8 mouse cellular contexts compared by ENCODE assay signal in genomic region chr10:60350805-60351167, GRCm38 (mm10). TPM values are rescaled to one million over a fixed set of nuclear protein-coding genes. Genes with fewer than 3 reads are reported as not detected.
DNase-seq lines count a peak whose midpoint lies in the region; ATAC-seq and TF ChIP-seq lines count a peak whose summit lies in the region.

No protein-coding gene starts in this region.

- no peaks in the 10 kb centered on the region for H3K9me3 ChIP-seq in ES-Bruce4 (replicated peaks; ENCODE audit: control insufficient read depth, insufficient read depth, low read length, poor library complexity, severe bottlenecking)
- H3K9me3 ChIP-seq in erythroblast, embryonic 14.5 days (ENCODE audit: control insufficient read depth, low read length), result no peaks in the 10 kb centered on the region
- no peaks in the 10 kb centered on the region for H3K9me3 ChIP-seq in heart, embryonic 16.5 days (replicated peaks; ENCODE audit: control insufficient read depth, low read length)

- no peak overlapping the region for H3K9ac ChIP-seq in ES-Bruce4 (ENCODE audit: low read depth, poor library complexity, severe bottlenecking)
- H3K9ac ChIP-seq in heart, embryonic 16.5 days (ENCODE audit: low read length), result no peak overlapping the region

- TF ChIP-seq POLR2A in ES-Bruce4 (IDR thresholded peaks at IDR 0.05; ENCODE audit: insufficient read depth, low read length), result no peak

- no peak for TF ChIP-seq CTCF in ES-Bruce4 (IDR thresholded peaks at IDR 0.05; ENCODE audit: low read depth, low read length)

- H3K27ac ChIP-seq in ES-Bruce4 (ENCODE audit: insufficient read depth, low read length), result peak overlapping the region; percentile 28; the same call in 1 of the 2 replicates
- peak overlapping the region; percentile 80 for H3K27ac ChIP-seq in heart, embryonic 16.5 days (ENCODE audit: low read length)

- peak; percentile 98 for DNase-seq in adrenal gland, postnatal 10 days
- DNase-seq in kidney, postnatal 4 days, result peak; percentile 96 to 98
- DNase-seq in lung, postnatal 14 days, result peak; percentile 96
- peak; percentile 61 for DNase-seq in right cerebral cortex, postnatal 25 days
- peak; percentile 95 to 97 for DNase-seq in urinary bladder, postnatal 36 days (ENCODE audit: low spot score in 2 of 2)

- no peaks in the 10 kb centered on the region for H3K36me3 ChIP-seq in ES-Bruce4 (ENCODE audit: control insufficient read depth, insufficient read depth, low read length, poor library complexity, severe bottlenecking)
- H3K36me3 ChIP-seq in erythroblast, embryonic 14.5 days (ENCODE audit: control insufficient read depth), result peaks cover 20% of the 10 kb centered on the region
- H3K36me3 ChIP-seq in heart, embryonic 16.5 days (ENCODE audit: control insufficient read depth, insufficient read depth), result no peaks in the 10 kb centered on the region

- H3K4me1 ChIP-seq in ES-Bruce4 (ENCODE audit: control insufficient read depth, insufficient read depth, low read length), result peaks cover 12% of the 10 kb centered on the region
- H3K4me1 ChIP-seq in erythroblast, embryonic 14.5 days (ENCODE audit: control insufficient read depth), result peaks cover 67% of the 10 kb centered on the region
- peaks cover 28% of the 10 kb centered on the region for H3K4me1 ChIP-seq in heart, embryonic 16.5 days (ENCODE audit: control insufficient read depth, insufficient read depth, low read length)

- H3K27me3 ChIP-seq in ES-Bruce4 (ENCODE audit: control insufficient read depth, insufficient read depth, low read length, poor library complexity, severe bottlenecking), result no peaks in the 10 kb centered on the region
- peaks cover 6% of the 10 kb centered on the region for H3K27me3 ChIP-seq in erythroblast, embryonic 14.5 days (ENCODE audit: control insufficient read depth)
- H3K27me3 ChIP-seq in heart, embryonic 16.5 days (ENCODE audit: control insufficient read depth, insufficient read depth, low read length), result no peaks in the 10 kb centered on the region

- TF ChIP-seq EP300 in ES-Bruce4 (IDR thresholded peaks at IDR 0.05; ENCODE audit: insufficient read depth, low read depth, low read length), result no peak

- ATAC-seq in heart, embryonic 16.5 days (replicated peaks; ENCODE audit: extremely low read depth, insufficient read depth, low FRiP score), result no peak; the same call in 1 of the 2 replicates

- H3K4me3 ChIP-seq in ES-Bruce4 (ENCODE audit: low read depth, low read length), result no peak overlapping the region
- peak overlapping the region; percentile 76 for H3K4me3 ChIP-seq in erythroblast, embryonic 14.5 days (replicated peaks)
- peak overlapping the region; percentile 41 for H3K4me3 ChIP-seq in heart, embryonic 16.5 days (ENCODE audit: low read length)

- WGBS in heart, embryonic 16.5 days, result 22% methylated on average over 3 of the region's 3 CpGs

- peak overlapping the region; percentile 41 for H3K4me2 ChIP-seq in heart, embryonic 16.5 days (ENCODE audit: low read depth, low read length)

RNA-seq across cellular contexts. Expression of gene Vsir, which starts 4.1 kb away (rescaled TPM):
- 2.5 and 4.5 TPM in 2 replicates for polyA plus RNA-seq in ES-Bruce4 (2011; ENCODE audit: insufficient read depth, insufficient read length, low read depth, missing spikeins)
- 10 to 100 TPM; 20.1 to 21.0 TPM for total RNA-seq in adrenal gland, postnatal 10 days (2021)
- polyA plus RNA-seq in erythroblast, embryonic 14.5 days (2012), result 4.9 and 6.2 TPM in 2 replicates
- polyA plus RNA-seq in heart, embryonic 16.5 days (2015; fragmentation: Nextera tagmentation; extraction: Ambion mirVana), result 3.3 and 4.0 TPM in 2 replicates

RNA-seq across cellular contexts. Expression of gene Gm17455, which starts 48.7 kb away (rescaled TPM):
- not detected in 2 replicates for polyA plus RNA-seq in ES-Bruce4 (2011; ENCODE audit: insufficient read depth, insufficient read length, low read depth, missing spikeins)
- total RNA-seq in adrenal gland, postnatal 10 days (2021), result not detected
- not detected in 2 replicates for polyA plus RNA-seq in erythroblast, embryonic 14.5 days (2012)
- polyA plus RNA-seq in heart, embryonic 16.5 days (2015; fragmentation: Nextera tagmentation; extraction: Ambion mirVana), result 0.24 and 0.28 TPM in 2 replicates
